In genomic region chr11:70280441-70280840, GRCm38 (mm10) we compare ENCODE assay signal across 13 mouse cellular contexts. TPM values are rescaled to one million over a fixed set of nuclear protein-coding genes. Genes with fewer than 3 reads are reported as not detected.
DNase-seq lines count a peak whose midpoint lies in the region; ATAC-seq and TF ChIP-seq lines count a peak whose summit lies in the region.
"Had no signal": no experiment of that assay in that cellular context is flagged by ENCODE, and none has a peak within 500 bp of the region (broad histone marks: within the 10 kb centered on the region; RNA-seq: fewer than 3 reads in every experiment).

No protein-coding gene starts in this region.

- H3K9me3 ChIP-seq in liver, embryonic 11.5 days (ENCODE audit: control insufficient read depth, low read length) = no peaks in the 10 kb centered on the region

- TF ChIP-seq POLR2A in liver, adult 2 months (IDR thresholded peaks at IDR 0.05; ENCODE audit: extremely low read depth, insufficient read depth, low read length) = no peak

- TF ChIP-seq CTCF in liver, adult 2 months (IDR thresholded peaks at IDR 0.05; ENCODE audit: low read depth, low read length) = no peak

- no peak for ATAC-seq in liver, embryonic 11.5 days (replicated peaks; ENCODE audit: low FRiP score)
- no peak for ATAC-seq in erythroblast, adult 5-6 weeks (replicated peaks; ENCODE audit: low FRiP score, poor library complexity, severe bottlenecking)
- ATAC-seq: activated CD4-positive, CD25-positive, alpha-beta regulatory T cell, adult 4 months had no signal

- no peaks in the 10 kb centered on the region for H3K27me3 ChIP-seq in liver, adult 2 months (ENCODE audit: control insufficient read depth, insufficient read depth, low read length)
- no peaks in the 10 kb centered on the region for H3K27me3 ChIP-seq in liver, embryonic 11.5 days (replicated peaks; ENCODE audit: control insufficient read depth, insufficient read depth, low read length)

- peak; percentile 13 to 23 for DNase-seq in cerebellum, postnatal 14 days
- DNase-seq in cerebellum, adult 8-10 months = no peak
- peak; percentile 14 for DNase-seq in liver, adult 2 months (ENCODE audit: extremely low read depth, low read depth, low spot score)
- no peak for DNase-seq in liver, embryonic 11.5 days (ENCODE audit: low spot score)
- DNase-seq in heart, postnatal 4 days = peak; percentile 46
- peak; percentile 41 to 64 for DNase-seq in lung, postnatal 4 days
- no peak for DNase-seq in left cerebral cortex, adult 11 months (ENCODE audit: low spot score)

- H3K4me2 ChIP-seq in liver, embryonic 11.5 days = no peak overlapping the region

- no peaks in the 10 kb centered on the region for H3K79me2 ChIP-seq in liver, adult 2 months (ENCODE audit: control insufficient read depth, insufficient read depth, low read length)

- H3K4me1 ChIP-seq in liver, adult 2 months (ENCODE audit: control insufficient read depth, insufficient read depth, low read length) = no peaks in the 10 kb centered on the region
- no peaks in the 10 kb centered on the region for H3K4me1 ChIP-seq in liver, embryonic 11.5 days (replicated peaks; ENCODE audit: control insufficient read depth, insufficient read depth, low read length)

- 68% methylated on average over 3 of the region's 3 CpGs for WGBS in liver, adult 2 months
- 66% methylated on average over 3 of the region's 3 CpGs for WGBS in liver, embryonic 11.5 days

- H3K27ac ChIP-seq in liver, adult 2 months (replicated peaks; ENCODE audit: insufficient read depth, low read depth, low read length) = no peak overlapping the region
- H3K27ac ChIP-seq in liver, embryonic 11.5 days (ENCODE audit: low read depth, low read length) = no peak overlapping the region
- H3K27ac ChIP-seq: liver, embryonic 14.5 days had no signal

- H3K36me3 ChIP-seq in liver, adult 2 months (ENCODE audit: control insufficient read depth, insufficient read depth, low read length) = no peaks in the 10 kb centered on the region
- no peaks in the 10 kb centered on the region for H3K36me3 ChIP-seq in liver, embryonic 11.5 days (ENCODE audit: control insufficient read depth, insufficient read depth, low read length)

- no peak overlapping the region for H3K9ac ChIP-seq in liver, adult 2 months (ENCODE audit: low read depth, low read length)
- H3K9ac ChIP-seq in liver, embryonic 11.5 days (ENCODE audit: low read depth, low read length) = no peak overlapping the region
- H3K9ac ChIP-seq: liver, embryonic 14.5 days had no signal

- H3K4me3 ChIP-seq in liver, adult 2 months (ENCODE audit: insufficient read depth, low read depth, low read length) = no peak overlapping the region
- H3K4me3 ChIP-seq in liver, embryonic 11.5 days (ENCODE audit: low read depth, low read length) = no peak overlapping the region

RNA-seq across cellular contexts. Expression of gene Alox12, which starts 25.3 kb away (rescaled TPM):
- 0.09 and 0.20 TPM in 2 replicates for total RNA-seq in liver, adult 2 months (2014; rRNA removed)
- 0.28 and 0.46 TPM in 2 replicates for polyA plus RNA-seq in liver, adult 2 months (2012; rRNA removed)
- polyA plus RNA-seq in liver, embryonic 11.5 days (2014; fragmentation: Nextera tagmentation; extraction: Ambion mirVana) = 21.5 and 22.5 TPM in 2 replicates
- total RNA-seq in heart, postnatal 4 days (2021) = 1 to 10 TPM; 2.8 to 3.0 TPM
- 2.3 TPM in 1 of 2 replicates, not detected in the other for total RNA-seq in erythroblast, adult 5-6 weeks (2015; ENCODE audit: low replicate concordance)
- 0.28 TPM in 1 of 2 replicates, not detected in the other for total RNA-seq in erythroblast, adult 5-6 weeks (2017; ENCODE audit: low replicate concordance)
- polyA plus RNA-seq: activated CD4-positive, CD25-positive, alpha-beta regulatory T cell, adult 4 months had no signal

RNA-seq across cellular contexts. Expression of gene Rnasek, which starts 40.8 kb away (rescaled TPM):
- 7.7 and 9.3 TPM in 2 replicates for total RNA-seq in liver, adult 2 months (2014; rRNA removed)
- 158 and 176 TPM in 2 replicates for polyA plus RNA-seq in liver, adult 2 months (2012; rRNA removed)
- polyA plus RNA-seq in liver, embryonic 11.5 days (2014; fragmentation: Nextera tagmentation; extraction: Ambion mirVana) = 184 and 188 TPM in 2 replicates
- 10 to 100 TPM; 95.8 to 96.1 TPM for total RNA-seq in heart, postnatal 4 days (2021)
- 76.9 and 79.4 TPM in 2 replicates for total RNA-seq in erythroblast, adult 5-6 weeks (2015; ENCODE audit: low replicate concordance)
- total RNA-seq in erythroblast, adult 5-6 weeks (2017; ENCODE audit: low replicate concordance) = 16.2 and 19.5 TPM in 2 replicates

RNA-seq across cellular contexts. Expression of gene Gm21988, which starts 40.8 kb away (rescaled TPM):
- total RNA-seq in liver, adult 2 months (2014; rRNA removed) = 0.28 and 1.5 TPM in 2 replicates
- polyA plus RNA-seq in liver, adult 2 months (2012; rRNA removed) = 5.8 and 6.8 TPM in 2 replicates
- polyA plus RNA-seq in liver, embryonic 11.5 days (2014; fragmentation: Nextera tagmentation; extraction: Ambion mirVana) = 7.6 and 9.6 TPM in 2 replicates
- 1 to 10 TPM; 2.4 to 2.6 TPM for total RNA-seq in heart, postnatal 4 days (2021)
- total RNA-seq in erythroblast, adult 5-6 weeks (2015; ENCODE audit: low replicate concordance) = 2.3 TPM in 1 of 2 replicates, not detected in the other
- total RNA-seq in erythroblast, adult 5-6 weeks (2017; ENCODE audit: low replicate concordance) = not detected in 2 replicates

RNA-seq across cellular contexts. Expression of gene Alox12e, which starts 42.0 kb away (rescaled TPM):
- total RNA-seq in liver, adult 2 months (2014; rRNA removed) = not detected in 2 replicates
- not detected in 2 replicates for polyA plus RNA-seq in liver, adult 2 months (2012; rRNA removed)
- polyA plus RNA-seq in liver, embryonic 11.5 days (2014; fragmentation: Nextera tagmentation; extraction: Ambion mirVana) = 0.29 TPM in 1 of 2 replicates, not detected in the other
- under 1 TPM in 1 of 2 experiments, not detected in 1; 0.20 TPM for total RNA-seq in heart, postnatal 4 days (2021)
- total RNA-seq in erythroblast, adult 5-6 weeks (2015; ENCODE audit: low replicate concordance) = 0.96 and 2.5 TPM in 2 replicates
- total RNA-seq in erythroblast, adult 5-6 weeks (2017; ENCODE audit: low replicate concordance) = 0.42 TPM in 1 of 2 replicates, not detected in the other
- polyA plus RNA-seq: activated CD4-positive, CD25-positive, alpha-beta regulatory T cell, adult 4 months; cortical plate, adult 2 months; neural tube, embryonic 14.5 days; stomach, embryonic 14.5 days had no signal

RNA-seq across cellular contexts. Expression of gene 0610010K14Rik, which starts 42.7 kb away (rescaled TPM):
- 6.5 and 9.9 TPM in 2 replicates for total RNA-seq in liver, adult 2 months (2014; rRNA removed)
- 30.6 and 34.0 TPM in 2 replicates for polyA plus RNA-seq in liver, adult 2 months (2012; rRNA removed)
- polyA plus RNA-seq in liver, embryonic 11.5 days (2014; fragmentation: Nextera tagmentation; extraction: Ambion mirVana) = 138 and 140 TPM in 2 replicates
- total RNA-seq in heart, postnatal 4 days (2021) = 10 to 100 TPM; 72.3 to 79.4 TPM
- 16.5 and 20.3 TPM in 2 replicates for total RNA-seq in erythroblast, adult 5-6 weeks (2015; ENCODE audit: low replicate concordance)
- 3.8 and 7.8 TPM in 2 replicates for total RNA-seq in erythroblast, adult 5-6 weeks (2017; ENCODE audit: low replicate concordance)

Comparison
In these comparisons a context has a peak if more than half of its experiments do, and no peak if none do; other contexts are left out.
1. DNase-seq: peak in cerebellum, postnatal 14 days (2 of 2), liver, adult 2 months (single experiment), heart, postnatal 4 days (single experiment) and lung, postnatal 4 days (2 of 2); none in cerebellum, adult 8-10 months (single experiment), liver, embryonic 11.5 days (single experiment) and left cerebral cortex, adult 11 months (single experiment).